Mouse (Mus musculus): Measurements from ENCODE around the gene Rhbdl1.
A peak's percentile ranks its signal among the peaks of the same experiment; 100 is the strongest.
"Not testable (repeated sequence)": the region's sequence is repeated elsewhere in the genome, so short reads cannot be mapped to it uniquely, and the experiment has no call there.

The Rhbdl1 gene

GRCm38 (mm10) chr17:25824362-25825142 is 12.5 kb downstream of the Rhbdl1 start:
- DNase-seq: no peak

- peak; percentile 83 for DNase-seq
These were observed 13.6 kb downstream of the Rhbdl1 start, which contains the start of gene Wdr24 for GRCm38 (mm10) chr17:25823452-25823851. TSS of gene Wdr24 (plus strand) at chr17:25823627.

- no peak for DNase-seq
These were observed 18.0 kb downstream of the Rhbdl1 start for GRCm38 (mm10) chr17:25818851-25819780.

- DNase-seq: no peak
These were observed 19.4 kb downstream of the Rhbdl1 start for GRCm38 (mm10) chr17:25817662-25818061.

- peak; percentile 80 for DNase-seq
These were observed 23.6 kb downstream of the Rhbdl1 start for GRCm38 (mm10) chr17:25813471-25813870.

- DNase-seq: no peak
These were observed 26.2 kb downstream of the Rhbdl1 start for GRCm38 (mm10) chr17:25810890-25811289.

GRCm38 (mm10) chr17:25809606-25810340 is 27.3 kb downstream of the Rhbdl1 start:
- no peak for DNase-seq

GRCm38 (mm10) chr17:25808789-25809605 is 28.1 kb downstream of the Rhbdl1 start, which contains the start of gene Fbxl16:
TSS of gene Fbxl16 (plus strand) at chr17:25809085.
- DNase-seq: no peak

- no peak for DNase-seq
These were observed 29.1 kb downstream of the Rhbdl1 start for GRCm38 (mm10) chr17:25808028-25808427.

- DNase-seq: not testable (repeated sequence)
These were observed 29.6 kb downstream of the Rhbdl1 start for GRCm38 (mm10) chr17:25807452-25807851.

- no peak for DNase-seq
These were observed 30.6 kb downstream of the Rhbdl1 start for GRCm38 (mm10) chr17:25806507-25806906.

GRCm38 (mm10) chr17:25802825-25803517 is 34.1 kb downstream of the Rhbdl1 start:
- DNase-seq: no peak

GRCm38 (mm10) chr17:25801029-25801428 is 36.1 kb downstream of the Rhbdl1 start:
- peak; percentile 77 for DNase-seq

GRCm38 (mm10) chr17:25796951-25797369 is 40.1 kb downstream of the Rhbdl1 start, which contains the start of gene Metrn:
TSS of gene Metrn (minus strand) at chr17:25797136.
- DNase-seq: peak; percentile 94

- DNase-seq: peak; percentile 31
These were observed 40.8 kb downstream of the Rhbdl1 start for GRCm38 (mm10) chr17:25796211-25796771.

- no peak for DNase-seq
These were observed 41.4 kb downstream of the Rhbdl1 start, which contains the start of gene AC134908.4 for GRCm38 (mm10) chr17:25795609-25796092. TSS of gene AC134908.4 (minus strand) at chr17:25795659.

- DNase-seq: no peak
These were observed 42.1 kb downstream of the Rhbdl1 start for GRCm38 (mm10) chr17:25794998-25795397.

GRCm38 (mm10) chr17:25794197-25794596 is 42.9 kb downstream of the Rhbdl1 start:
- no peak for DNase-seq

GRCm38 (mm10) chr17:25792615-25793014 is 44.5 kb downstream of the Rhbdl1 start, which contains the start of gene Fam173a:
TSS of gene Fam173a (minus strand) at chr17:25792901.
- DNase-seq: peak; percentile 86

- peak; percentile 89 for DNase-seq
These were observed 45.1 kb downstream of the Rhbdl1 start for GRCm38 (mm10) chr17:25791843-25792527.
